Mouse (Mus musculus) gastrocnemius, adult 2 months (tissue): ENCODE measurements around the gene Fbxo33. TPM values are rescaled to one million over a fixed set of nuclear protein-coding genes. Genes with fewer than 3 reads are reported as not detected.

Experiments used
- DNase-seq: peaks from one replicate; pipeline ENCODE4 v3.0.0; 2022
- H3K27ac ChIP-seq: fragments of 200-600 bp; 2 replicates; pipeline ENCODE4 v1.8.1; 2022; ENCODE audit warnings: mild to moderate bottlenecking
- H3K4me3 ChIP-seq: fragments of 200-600 bp; 2 replicates; pipeline ENCODE4 v1.8.1; 2022; ENCODE audit warnings: mild to moderate bottlenecking, moderate library complexity
- CTCF ChIP-seq: fragments of 200-600 bp; IDR thresholded peaks from 2 replicates; pipeline ENCODE4 v1.8.1; 2022; ENCODE audit warnings: antibody characterized with exemption, mild to moderate bottlenecking, moderate library complexity
- intact Hi-C: fragments of 180-260 bp; cut with DNase I; formaldehyde crosslinking; loops from one replicate; pipeline ENCODE4 v1.15.1; 2025
- microRNA-seq: library from miRNA; unstranded; fragments of <30 nt; microRNA quantifications from one replicate; pipeline ENCODE4 v1.2.0, GENCODE M21; 2021
- total RNA-seq, 2 experiments: library from RNA; stranded (reverse); gene quantifications; 2 replicates each; pipeline ENCODE4 v1.2.3; 2021

The Fbxo33 gene
- total RNA-seq, 2 experiments from 2014 or later: 2.4 to 3.4 TPM

DNA sequence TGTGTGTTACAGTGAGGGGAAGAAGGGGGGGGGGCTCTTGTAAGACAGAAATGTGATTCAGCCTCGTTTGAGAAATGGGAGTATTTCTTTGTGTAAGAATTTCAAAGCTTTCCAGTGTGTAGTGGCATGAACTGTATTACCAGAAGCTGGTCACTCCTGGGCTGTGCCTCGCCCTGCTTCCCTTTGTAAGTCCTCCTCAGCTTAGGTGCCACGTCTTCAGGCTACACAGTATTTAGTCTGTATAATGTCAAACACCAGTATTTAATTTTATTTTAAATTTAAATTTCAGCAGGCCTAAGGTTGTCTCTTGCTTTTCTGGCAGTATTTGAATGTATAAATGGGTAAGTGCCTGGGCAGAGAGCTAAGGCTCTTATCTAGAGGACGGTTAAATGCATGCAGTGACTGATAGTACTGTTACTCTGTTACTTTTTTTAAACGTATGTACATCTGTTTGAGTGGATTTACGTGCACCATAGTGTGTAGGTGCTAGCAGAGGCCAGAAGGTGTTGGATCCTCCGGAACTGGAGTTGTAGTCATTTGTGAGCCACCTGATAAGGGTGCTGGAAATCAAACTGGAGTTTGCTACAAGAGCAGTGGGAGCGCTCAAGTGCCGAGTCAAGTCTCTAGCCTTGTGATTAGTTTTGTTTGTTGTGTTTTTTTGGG is 25.1 kb downstream of the Fbxo33 start:
- no peak for DNase-seq
- no peak overlapping the region for H3K4me3 ChIP-seq
- no peak overlapping the region for H3K27ac ChIP-seq
- TF ChIP-seq CTCF: no peak
- intact Hi-C loops: no loop called here

GRCm38 (mm10) chr12:59193637-59194036 is 25.9 kb downstream of the Fbxo33 start:
- Histone ChIP-seq H3K27ac (no peak overlapping the region), H3K4me3 (no peak overlapping the region)
- intact Hi-C loops: no loop called here
- no peak for TF ChIP-seq CTCF
- no peak for DNase-seq

DNA sequence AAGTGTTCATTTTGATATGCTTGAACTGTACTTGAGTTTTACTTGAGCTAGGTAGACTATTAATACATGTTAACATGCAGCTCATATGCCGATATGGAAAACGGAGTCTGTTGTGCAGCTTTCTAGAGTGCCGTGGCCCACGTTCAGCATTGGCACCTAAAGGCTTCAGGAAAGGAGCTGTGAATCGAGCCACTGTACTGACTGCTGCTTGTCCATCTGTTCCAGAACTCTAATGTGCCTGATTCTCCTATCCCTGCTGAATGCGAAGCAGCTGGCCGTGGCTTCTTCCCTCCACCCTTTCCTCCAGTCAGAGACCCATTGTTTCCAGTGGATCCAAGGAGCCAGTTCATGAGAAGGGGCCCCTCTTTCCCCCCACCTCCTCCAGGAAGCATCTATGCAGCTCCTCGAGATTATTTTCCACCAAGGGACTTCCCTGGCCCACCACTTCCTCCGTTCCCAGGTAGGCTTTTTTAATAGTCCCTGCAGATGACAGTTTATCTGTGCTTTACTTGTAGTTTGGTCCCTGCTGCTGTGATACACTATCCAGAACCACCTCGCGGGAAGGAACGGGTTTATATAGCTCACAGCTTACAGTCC is 31.3 kb downstream of the Fbxo33 start:
- no peak for DNase-seq
- intact Hi-C loops: no loop called here
- no peak for TF ChIP-seq CTCF
- Histone ChIP-seq H3K27ac (no peak overlapping the region), H3K4me3 (no peak overlapping the region)

DNA sequence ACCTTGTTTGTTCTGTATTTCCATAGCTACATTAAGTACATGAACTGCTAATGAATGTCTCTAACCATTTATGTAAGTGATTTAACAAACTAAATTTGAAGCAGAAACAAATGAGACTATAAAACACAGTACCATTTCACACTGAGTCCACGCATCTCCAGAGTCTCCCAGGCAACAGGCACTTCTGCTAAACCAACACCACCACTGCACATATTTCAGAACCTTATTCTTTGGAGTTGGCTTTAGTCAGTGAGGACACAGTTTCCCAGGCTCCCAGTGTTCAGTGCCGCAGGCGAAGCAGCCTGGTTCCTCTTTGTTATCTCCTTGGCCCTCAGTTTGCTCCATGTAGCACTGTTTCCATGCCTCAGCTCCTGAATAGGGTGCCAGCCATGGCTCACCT is 41.7 kb downstream of the Fbxo33 start:
- intact Hi-C loops: no loop called here
- Histone ChIP-seq H3K4me3 (no peak overlapping the region), H3K27ac (no peak overlapping the region)
- TF ChIP-seq CTCF: no peak
- DNase-seq: no peak

GRCm38 (mm10) chr12:59169935-59170334 is 49.6 kb downstream of the Fbxo33 start:
- no peak for DNase-seq
- H3K27ac ChIP-seq: no peak overlapping the region
- no peak overlapping the region for H3K4me3 ChIP-seq
- intact Hi-C loops: no loop called here
- no peak for TF ChIP-seq CTCF

DNA sequence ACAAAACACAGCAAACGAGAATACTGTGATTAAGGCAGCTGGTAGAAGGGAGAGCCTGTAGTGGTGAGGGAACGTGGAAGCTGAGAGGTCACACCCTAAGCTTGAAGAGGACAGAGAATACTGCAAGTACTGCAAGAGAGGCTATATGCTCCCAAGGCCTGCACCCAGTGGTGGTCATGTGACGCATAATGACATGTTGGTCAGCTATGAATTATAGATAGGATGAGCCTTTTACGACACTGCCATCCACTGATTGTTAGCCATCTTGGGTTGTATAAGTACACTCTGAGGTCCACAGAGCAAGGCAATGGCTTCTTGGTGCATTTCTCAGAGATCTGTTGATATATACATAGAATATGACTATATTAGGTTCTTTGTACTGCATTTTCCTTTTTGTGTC is 53.0 kb downstream of the Fbxo33 start:
- no peak for TF ChIP-seq CTCF
- no peak overlapping the region for H3K27ac ChIP-seq
- no peak for DNase-seq
- H3K4me3 ChIP-seq: no peak overlapping the region
- intact Hi-C loops: no loop called here

DNA sequence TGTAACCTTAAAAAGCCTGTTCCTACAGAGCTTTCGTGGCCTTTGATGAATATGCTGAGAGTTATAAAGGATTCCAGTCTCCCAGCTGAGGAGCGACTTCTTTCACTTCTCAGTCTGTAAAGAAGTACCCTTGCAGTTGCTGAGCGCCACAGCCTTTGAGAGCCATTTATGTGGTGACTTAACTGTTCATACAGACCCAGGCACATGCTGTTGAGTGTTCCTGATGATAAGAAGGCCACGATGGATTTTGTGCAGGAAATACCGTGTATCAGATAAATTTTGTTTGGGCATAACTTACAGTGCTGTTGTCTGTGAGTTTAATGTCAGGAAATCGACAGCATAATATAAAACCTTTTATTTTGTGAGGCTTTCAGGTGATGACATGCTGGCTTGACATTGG is 55.0 kb downstream of the Fbxo33 start:
- intact Hi-C loops: no loop called here
- DNase-seq: no peak
- H3K27ac ChIP-seq: no peak overlapping the region
- no peak for TF ChIP-seq CTCF
- H3K4me3 ChIP-seq: no peak overlapping the region

DNA sequence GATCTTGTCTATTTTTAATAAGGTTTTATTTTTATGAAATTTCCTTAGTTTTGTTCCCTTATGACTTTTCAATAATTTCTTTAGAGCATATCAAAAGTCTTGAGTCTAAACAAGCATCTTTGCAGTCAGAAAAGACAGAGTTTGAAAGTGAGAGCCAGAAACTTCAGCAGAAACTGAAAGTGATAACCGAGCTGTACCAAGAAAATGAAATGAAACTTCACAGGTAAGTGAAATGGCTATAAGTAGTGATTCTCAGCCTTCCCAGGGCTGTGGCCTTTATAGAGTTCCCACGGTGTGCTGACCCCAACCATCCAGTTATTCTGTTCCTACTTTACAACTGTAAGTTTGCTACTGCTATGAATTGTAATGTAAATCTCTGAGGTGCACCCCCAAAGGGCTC is 56.7 kb downstream of the Fbxo33 start:
- no peak for TF ChIP-seq CTCF
- Histone ChIP-seq H3K27ac (no peak overlapping the region), H3K4me3 (no peak overlapping the region)
- intact Hi-C loops: no loop called here
- DNase-seq: no peak

DNA sequence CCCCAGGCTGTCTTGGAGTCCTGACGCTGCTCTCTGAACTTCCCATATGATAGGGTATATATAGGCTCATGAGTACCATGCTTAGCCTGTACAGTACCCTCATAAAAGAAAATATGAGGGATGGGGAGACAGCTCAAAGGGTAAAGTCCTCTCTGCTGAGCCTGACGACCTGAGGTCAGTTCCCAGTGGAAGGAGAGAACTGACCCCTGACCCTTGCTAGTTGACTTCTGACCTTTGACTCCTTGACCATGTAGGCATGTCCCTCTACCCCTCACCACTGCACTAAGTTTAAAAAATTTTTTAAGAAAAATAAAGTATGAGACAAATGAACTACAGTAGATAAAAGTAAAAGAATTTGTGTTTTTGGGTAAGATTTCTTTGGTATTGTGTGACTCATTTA is 58.4 kb downstream of the Fbxo33 start:
- Histone ChIP-seq H3K27ac (no peak overlapping the region), H3K4me3 (no peak overlapping the region)
- TF ChIP-seq CTCF: no peak
- intact Hi-C loops: no loop called here
- no peak for DNase-seq

Small RNA genes within 50 kb of the gene (microRNA-seq; reads per million reads assigned to microRNA genes)
- not detected for gene Gm27284

Other genes starting within 250 kb of the Fbxo33 start
- 10 to 100 TPM; 54.7 to 61.6 TPM for gene Sec23a, start 207.7 kb downstream of the Fbxo33 start, total RNA-seq
- gene Gemin2, start 206.3 kb downstream of the Fbxo33 start, total RNA-seq: 1 to 10 TPM; 4.3 to 5.0 TPM
- gene Trappc6b, start 158.3 kb downstream of the Fbxo33 start, total RNA-seq: 10 to 100 TPM; 46.4 to 60.7 TPM
- gene Pnn, start 152.8 kb downstream of the Fbxo33 start, total RNA-seq: 10 to 100 TPM; 18.2 to 22.5 TPM
- 100 to 1,000 TPM; 113 to 123 TPM for gene Mia2, start 123.9 kb downstream of the Fbxo33 start, total RNA-seq